In the genomic region with DNA sequence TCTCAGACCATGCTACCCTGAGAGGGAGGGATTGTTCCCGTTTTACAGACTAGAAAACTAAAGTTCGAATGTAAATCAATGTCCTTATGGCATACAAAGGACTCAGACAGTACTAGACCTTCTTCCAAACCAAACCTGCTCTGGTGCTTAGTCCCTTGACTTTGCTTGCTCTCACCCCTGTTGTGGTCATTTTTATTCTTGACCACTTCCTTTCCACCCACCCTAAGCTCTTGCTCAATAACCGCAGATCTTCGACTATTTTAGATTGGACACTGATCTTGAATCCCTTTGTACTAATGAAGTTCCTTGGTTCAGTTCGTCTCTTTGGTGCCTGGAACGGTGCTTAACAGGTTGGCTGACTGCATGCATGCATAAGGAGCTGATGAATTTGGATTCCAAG, we compare ENCODE assay signal across 27 mouse cellular contexts.
DNase-seq lines count a peak whose midpoint lies in the region; ATAC-seq and TF ChIP-seq lines count a peak whose summit lies in the region.
"Had no signal": no experiment of that assay in that cellular context is flagged by ENCODE, and none has a peak within 500 bp of the region (broad histone marks: within the 10 kb centered on the region; RNA-seq: fewer than 3 reads in every experiment).

No protein-coding gene starts in this region.

- no peaks in the 10 kb centered on the region for H3K9me3 ChIP-seq in hindbrain, postnatal 0 days (ENCODE audit: low read length)
- H3K9me3 ChIP-seq: embryonic facial prominence, embryonic 13.5 days; embryonic facial prominence, embryonic 15.5 days; forebrain, embryonic 10.5 days; forebrain, embryonic 12.5 days had no signal

- no peak overlapping the region for H3K9ac ChIP-seq in hindbrain, postnatal 0 days (replicated peaks; ENCODE audit: low read length)
- H3K9ac ChIP-seq: embryonic facial prominence, embryonic 13.5 days; embryonic facial prominence, embryonic 15.5 days; forebrain, embryonic 12.5 days had no signal

- peak; percentile 71 for DNase-seq in 416B (ENCODE audit: low read depth)
- DNase-seq in hindbrain, postnatal 0 days (ENCODE audit: low spot score) = no peak
- DNase-seq in layer of hippocampus, postnatal 10 days (ENCODE audit: low spot score in 2 of 2) = no peak
- DNase-seq: adrenal gland, adult 8-10 months; adrenal gland, postnatal 14 days; adrenal gland, postnatal 36 days; B cell, adult 2 months; cerebellum, adult 11-12 months; cerebellum, adult 2 months; cerebellum, adult 9-10 months; cerebellum, postnatal 10 days; cerebellum, postnatal 36 days; embryo, embryonic 11 days had no signal

- H3K4me1 ChIP-seq in hindbrain, postnatal 0 days (ENCODE audit: insufficient read depth, low read length) = no peaks in the 10 kb centered on the region
- H3K4me1 ChIP-seq: embryonic facial prominence, embryonic 15.5 days had no signal

- H3K4me3 ChIP-seq in hindbrain, postnatal 0 days (ENCODE audit: low read length) = no peak overlapping the region
- H3K4me3 ChIP-seq: embryonic facial prominence, embryonic 13.5 days; embryonic facial prominence, embryonic 15.5 days; erythroblast, embryonic 14.5 days; forebrain, embryonic 10.5 days; forebrain, embryonic 12.5 days had no signal

- H3K27me3 ChIP-seq in hindbrain, postnatal 0 days (ENCODE audit: insufficient read depth, low read length) = no peaks in the 10 kb centered on the region
- H3K27me3 ChIP-seq: CH12.LX; embryonic facial prominence, embryonic 13.5 days; embryonic facial prominence, embryonic 15.5 days; forebrain, embryonic 12.5 days had no signal

- H3K27ac ChIP-seq in hindbrain, postnatal 0 days = no peak overlapping the region
- H3K27ac ChIP-seq: embryonic facial prominence, embryonic 13.5 days; embryonic facial prominence, embryonic 15.5 days; forebrain, embryonic 10.5 days; forebrain, embryonic 12.5 days had no signal

- ATAC-seq in granulocyte monocyte progenitor cell, adult 5-6 weeks (replicated peaks; ENCODE audit: poor library complexity, severe bottlenecking) = peak; percentile 69
- peak; percentile 34; the same call in 1 of the 2 replicates for ATAC-seq in megakaryocyte progenitor cell, adult 5-6 weeks (replicated peaks; ENCODE audit: poor library complexity)
- no peak for ATAC-seq in hindbrain, postnatal 0 days
- ATAC-seq: activated CD4-positive, CD25-positive, alpha-beta regulatory T cell, adult 4 months; CD4-positive, CD25-positive, alpha-beta regulatory T cell, adult 4 months; forebrain, embryonic 14.5 days; forebrain, embryonic 16.5 days; Patski had no signal

- TF ChIP-seq CTCF in hindbrain, postnatal 0 days (IDR thresholded peaks at IDR 0.05; ENCODE audit: low read depth) = no peak

- WGBS in hindbrain, postnatal 0 days = 90% methylated on average over 6 of the region's 6 CpGs

- no peaks in the 10 kb centered on the region for H3K36me3 ChIP-seq in hindbrain, postnatal 0 days (ENCODE audit: insufficient read depth, low read length)
- H3K36me3 ChIP-seq: embryonic facial prominence, embryonic 13.5 days; embryonic facial prominence, embryonic 15.5 days; forebrain, embryonic 10.5 days; forebrain, embryonic 12.5 days; G1E had no signal

- no peak overlapping the region for H3K4me2 ChIP-seq in hindbrain, postnatal 0 days (ENCODE audit: low read depth, low read length)
- H3K4me2 ChIP-seq: embryonic facial prominence, embryonic 13.5 days; embryonic facial prominence, embryonic 15.5 days; forebrain, embryonic 12.5 days had no signal
